Mouse (Mus musculus) ES-E14 (cell line): Measurements from ENCODE around the gene Tmem132b.

Experiments
- CHD2 ChIP-seq: IDR thresholded peaks from 2 replicates; pipeline ENCODE4 v1.6.1; 2014; ENCODE audit warnings: mild to moderate bottlenecking, low read depth, low read length, inconsistent platforms
- HCFC1 ChIP-seq: IDR thresholded peaks from 2 replicates; pipeline ENCODE4 v1.6.1; 2012; ENCODE audit warnings: low read length, inconsistent platforms, borderline replicate concordance; ENCODE audit not compliant: insufficient read depth
- MAFK ChIP-seq: IDR thresholded peaks from 2 replicates; pipeline ENCODE4 v1.6.1; 2014; ENCODE audit warnings: mild to moderate bottlenecking, low read depth, low read length, inconsistent platforms; ENCODE audit not compliant: insufficient read depth
- ZC3H11A ChIP-seq: IDR thresholded peaks from 2 replicates; pipeline ENCODE4 v1.6.1; 2012; ENCODE audit warnings: low read depth, mild to moderate bottlenecking, inconsistent platforms, low read length, borderline replicate concordance

DNA sequence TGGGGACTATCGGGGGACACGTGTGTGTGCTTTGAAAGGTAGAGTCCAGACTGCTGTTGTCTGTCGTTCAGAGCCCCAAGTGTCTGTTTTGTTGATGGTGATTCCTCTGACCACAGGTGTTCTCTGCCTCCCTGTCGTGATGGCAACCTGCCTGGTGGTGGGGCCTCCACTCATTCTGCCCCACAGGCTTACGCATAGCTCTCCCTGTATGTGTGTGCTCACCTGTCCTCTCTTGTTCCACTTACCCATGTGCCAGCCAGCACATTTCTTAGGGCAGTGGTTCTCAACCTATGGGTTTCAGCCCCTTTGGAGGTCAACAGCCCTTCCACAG, 38.5 kb upstream of the Tmem132b start:
- TF ChIP-seq HCFC1 (no peak), ZC3H11A (no peak), MAFK (no peak), CHD2 (no peak)
